Mouse (Mus musculus): ENCODE data around the gene Dedd.

DNA sequence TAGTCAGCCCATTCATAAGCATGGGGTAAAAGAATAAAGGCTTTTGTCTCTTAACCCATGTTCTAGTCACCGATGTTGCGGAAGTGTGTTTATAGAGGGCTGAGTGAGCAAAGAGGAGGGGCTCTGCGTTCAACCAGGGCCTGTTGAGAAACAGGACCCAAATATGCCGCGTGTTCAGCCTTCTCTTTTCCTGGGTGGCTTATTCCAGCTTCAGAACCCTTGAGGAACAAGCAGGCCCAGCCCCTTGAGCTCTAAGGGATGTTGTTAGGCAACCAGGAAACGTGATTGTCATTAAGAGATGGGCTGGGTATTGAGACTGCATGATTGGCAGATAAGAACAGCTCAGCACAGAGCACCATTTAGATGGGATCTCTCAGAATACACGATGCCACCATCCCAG is 37.0 kb downstream of the Dedd start:
- TF ChIP-seq POLR2A (IDR thresholded peaks at IDR 0.05; ENCODE audit: control insufficient read depth, extremely low read depth, insufficient read depth, low read length, poor library complexity) (no peak), CTCF (IDR thresholded peaks at IDR 0.05; ENCODE audit: borderline replicate concordance, control insufficient read depth, extremely low read depth, insufficient read depth, low read length, poor library complexity) (no peak)
